Mouse (Mus musculus) gastrocnemius, adult 18-20 months (tissue): ENCODE measurements around the gene Cnot8. TPM values are rescaled to one million over a fixed set of nuclear protein-coding genes. Genes with fewer than 3 reads are reported as not detected.
A peak's percentile ranks its signal among the peaks of the same experiment; 100 is the strongest.

ENCODE experiments used
- DNase-seq: peaks from one replicate; pipeline ENCODE4 v3.0.0; 2021; ENCODE audit warnings: low spot score
- total RNA-seq, 2 experiments: library from RNA; stranded (reverse); gene quantifications; 2 replicates each; pipeline ENCODE4 v1.2.3; 2021

Gene Cnot8
- total RNA-seq, 2 experiments from 2014 or later: 32.2 to 33.1 TPM

GRCm38 (mm10) chr11:58102581-58103343, 1.2 kb upstream of the Cnot8 start:
- no peak for DNase-seq

GRCm38 (mm10) chr11:58103344-58103653, 654 bp upstream of the Cnot8 start:
- no peak for DNase-seq

- DNase-seq: no peak
Measured at GRCm38 (mm10) chr11:58104351-58104791, 418 bp downstream of the Cnot8 start.

- no peak for DNase-seq
Measured at GRCm38 (mm10) chr11:58107009-58107408, 3.1 kb downstream of the Cnot8 start.

GRCm38 (mm10) chr11:58107664-58108337, 3.8 kb downstream of the Cnot8 start:
- DNase-seq: no peak

- no peak for DNase-seq
Measured at GRCm38 (mm10) chr11:58116560-58116959, 12.6 kb downstream of the Cnot8 start.

GRCm38 (mm10) chr11:58117044-58117652, 13.2 kb downstream of the Cnot8 start:
- DNase-seq: no peak

GRCm38 (mm10) chr11:58120655-58121054, 16.7 kb downstream of the Cnot8 start:
- DNase-seq: no peak

GRCm38 (mm10) chr11:58121351-58121750, 17.4 kb downstream of the Cnot8 start:
- no peak for DNase-seq

- DNase-seq: no peak
Measured at GRCm38 (mm10) chr11:58123711-58124110, 19.8 kb downstream of the Cnot8 start.

- no peak for DNase-seq
Measured at GRCm38 (mm10) chr11:58125021-58125420, 21.1 kb downstream of the Cnot8 start.

GRCm38 (mm10) chr11:58126397-58127160, 22.6 kb downstream of the Cnot8 start:
- peak; percentile 77 for DNase-seq

- DNase-seq: no peak
Measured at GRCm38 (mm10) chr11:58127544-58127943, 23.6 kb downstream of the Cnot8 start.

- no peak for DNase-seq
Measured at GRCm38 (mm10) chr11:58129302-58129843, 25.4 kb downstream of the Cnot8 start.

GRCm38 (mm10) chr11:58132026-58132425, 28.1 kb downstream of the Cnot8 start:
- DNase-seq: no peak

GRCm38 (mm10) chr11:58134869-58135268, 30.9 kb downstream of the Cnot8 start:
- DNase-seq: no peak

GRCm38 (mm10) chr11:58135296-58135695, 31.3 kb downstream of the Cnot8 start:
- no peak for DNase-seq

GRCm38 (mm10) chr11:58136677-58137076, 32.7 kb downstream of the Cnot8 start:
- DNase-seq: no peak

GRCm38 (mm10) chr11:58138821-58139220, 34.9 kb downstream of the Cnot8 start:
- no peak for DNase-seq

GRCm38 (mm10) chr11:58139466-58139865, 35.5 kb downstream of the Cnot8 start:
- no peak for DNase-seq

- DNase-seq: no peak
Measured at GRCm38 (mm10) chr11:58143704-58144426, 39.9 kb downstream of the Cnot8 start.
